Mouse (Mus musculus) G1E (cell line): ENCODE data around the gene Tnpo2.

ENCODE experiments used
- CTCF ChIP-seq: IDR thresholded peaks from 2 replicates; pipeline ENCODE4 v1.5.1; 2012; ENCODE audit warnings: low read depth, low read length, inconsistent platforms, mixed read lengths
- GATA1 ChIP-seq: IDR thresholded peaks from 2 replicates; pipeline ENCODE4 v1.6.1; 2012; ENCODE audit warnings: borderline replicate concordance, low read length, inconsistent platforms, mixed read lengths
- GATA2 ChIP-seq: IDR thresholded peaks from 2 replicates; pipeline ENCODE4 v1.6.1; 2012; ENCODE audit warnings: low read depth, low read length, inconsistent platforms, borderline replicate concordance
- POLR2AphosphoS5 ChIP-seq: IDR thresholded peaks from 2 replicates; pipeline ENCODE4 v1.6.1; 2012; ENCODE audit warnings: low read depth, low read length, inconsistent platforms; ENCODE audit not compliant: insufficient replicate concordance
- TAL1 ChIP-seq: conservative IDR thresholded peaks from 2 replicates; pipeline ENCODE4 v1.6.1; 2012; ENCODE audit warnings: low read depth, low read length, inconsistent platforms, mixed read lengths

- TF ChIP-seq CTCF (no peak), TAL1 (no peak), POLR2AphosphoS5 (no peak), GATA1 (no peak), GATA2 (no peak)
Measured at GRCm38 (mm10) chr8:85067982-85068381, 31.3 kb downstream of the Tnpo2 start, which contains the start of gene Gm5741.
